Mouse (Mus musculus): ENCODE measurements around the gene Il13ra1. TPM values are rescaled to one million over a fixed set of nuclear protein-coding genes. Genes with fewer than 3 reads are reported as not detected.
A peak's percentile ranks its signal among the peaks of the same experiment; 100 is the strongest.

Gene Il13ra1
- 31.5 and 33.3 TPM in 2 replicates for polyA plus RNA-seq (2015; fragmentation: Nextera tagmentation; extraction: Ambion mirVana)

DNA sequence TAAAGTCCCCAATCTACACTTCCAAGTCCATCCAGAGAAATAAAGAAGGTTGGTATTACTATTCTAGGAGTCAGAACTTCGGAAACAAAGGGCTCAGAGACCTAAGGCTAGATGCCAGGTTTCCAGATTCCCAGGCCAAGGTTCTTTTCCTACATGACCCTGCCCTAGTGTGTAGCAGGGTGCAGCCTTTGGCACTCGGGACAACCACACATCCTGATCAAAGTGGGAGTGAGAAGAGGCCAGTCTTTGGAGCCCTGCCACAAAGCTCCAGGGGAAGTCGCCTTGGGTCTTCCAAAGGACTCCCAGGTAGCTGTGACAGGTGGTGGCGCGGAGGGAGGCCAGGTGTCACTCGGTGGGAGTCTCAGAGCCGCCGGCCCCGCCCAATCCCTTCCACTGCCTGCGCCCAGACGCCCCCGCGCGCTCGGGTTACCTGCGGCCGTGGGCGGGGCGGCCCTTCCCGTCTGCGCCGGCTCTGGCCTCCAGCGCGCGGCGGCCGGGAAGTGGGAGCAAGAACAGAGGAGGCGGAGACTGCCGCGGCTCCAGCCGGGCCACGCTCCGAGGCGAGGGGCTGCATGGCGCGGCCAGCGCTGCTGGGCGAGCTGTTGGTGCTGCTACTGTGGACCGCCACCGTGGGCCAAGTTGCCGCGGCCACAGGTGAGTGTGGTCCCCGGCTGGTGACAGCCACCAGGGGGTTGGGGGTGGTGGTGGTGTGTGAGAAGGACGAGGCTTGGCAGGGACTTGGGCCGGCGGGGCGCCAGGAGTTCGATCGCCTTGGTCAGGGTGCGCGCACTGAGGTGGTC is at the start of gene Il13ra1:
Gene Il13ra1, plus strand, starts transcription at position 489 of the 800 bp plus-strand sequence.
- H3K9ac ChIP-seq = peak within 1 kb of the TSS; percentile 53
- 17% methylated on average over 40 of the region's 51 CpGs for WGBS
- peak; percentile 88 for ATAC-seq (ENCODE audit: borderline replicate concordance, extremely low read depth, low FRiP score, low TSS enrichment)
- H3K27ac ChIP-seq = peak within 1 kb of the TSS; percentile 33; the same call in 1 of the 2 replicates
- H3K27me3 ChIP-seq = no peaks in the 10 kb centered on the region
- no peaks in the 10 kb centered on the region for H3K36me3 ChIP-seq
- H3K9me3 ChIP-seq = no peaks in the 10 kb centered on the region
- peak within 1 kb of the TSS; percentile 60 for H3K4me2 ChIP-seq
- H3K4me3 ChIP-seq = peak within 1 kb of the TSS; percentile 57
- no peaks in the 10 kb centered on the region for H3K4me1 ChIP-seq

DNA sequence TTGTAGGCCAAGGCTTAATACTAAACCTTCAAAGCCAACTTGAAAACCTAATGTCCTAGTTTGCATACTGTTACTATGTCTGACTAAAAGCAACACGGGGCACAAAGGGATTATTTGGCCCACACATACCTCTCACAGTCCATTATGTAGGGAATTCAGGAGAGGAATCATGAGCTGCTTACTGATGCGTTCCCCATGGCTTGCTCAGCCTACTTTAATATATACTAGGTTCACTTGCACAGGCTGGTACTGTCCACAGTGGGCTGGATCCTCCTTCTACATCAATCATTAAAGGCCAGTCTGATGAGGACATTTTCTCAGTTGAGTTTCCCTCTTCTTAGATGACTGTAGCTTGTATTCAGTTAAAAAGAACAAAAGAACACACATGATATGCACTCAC is 37.9 kb upstream of the Il13ra1 start:
- no peak for ATAC-seq (ENCODE audit: borderline replicate concordance, extremely low read depth, low FRiP score, low TSS enrichment)
- 67% methylated on average over 2 of the region's 2 CpGs for WGBS

DNA sequence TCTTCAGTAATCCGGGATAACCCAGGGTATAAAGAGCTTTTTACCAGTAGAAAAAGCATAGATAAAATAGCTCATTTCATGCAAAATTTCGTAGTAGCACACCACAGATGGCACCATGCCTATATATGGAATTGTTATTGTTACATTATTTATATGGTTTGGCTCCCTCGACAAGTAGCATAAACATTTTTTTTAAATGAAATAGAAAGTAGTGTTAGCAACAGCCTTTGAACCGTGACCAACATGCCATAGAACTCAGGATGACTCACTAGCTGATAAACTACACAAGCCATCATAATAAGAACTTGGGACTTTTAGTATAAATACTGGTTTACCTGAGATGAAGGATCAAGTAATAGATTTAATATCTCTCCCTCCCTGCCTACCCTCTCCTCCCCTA is 34.7 kb upstream of the Il13ra1 start:
- Histone ChIP-seq H3K27ac (no peak overlapping the region), H3K4me2 (no peak overlapping the region), H3K4me1 (no peaks in the 10 kb centered on the region), H3K9me3 (no peaks in the 10 kb centered on the region), H3K27me3 (no peaks in the 10 kb centered on the region), H3K36me3 (no peaks in the 10 kb centered on the region), H3K9ac (no peak overlapping the region), H3K4me3 (no peak overlapping the region)
- WGBS = 34% methylated on average over 4 of the region's 4 CpGs
- peak; percentile 57; the same call in 1 of the 2 replicates for ATAC-seq (ENCODE audit: borderline replicate concordance, extremely low read depth, low FRiP score, low TSS enrichment)

More for the DNA sequence above, 37.9 kb upstream of the Il13ra1 start:
- no peak overlapping the region for H3K27ac ChIP-seq
- no peaks in the 10 kb centered on the region for H3K27me3 ChIP-seq
- H3K9ac ChIP-seq = no peak overlapping the region
- H3K4me2 ChIP-seq = no peak overlapping the region
- H3K9me3 ChIP-seq = no peaks in the 10 kb centered on the region
- no peak overlapping the region for H3K4me3 ChIP-seq
- no peaks in the 10 kb centered on the region for H3K36me3 ChIP-seq
- H3K4me1 ChIP-seq = no peaks in the 10 kb centered on the region

DNA sequence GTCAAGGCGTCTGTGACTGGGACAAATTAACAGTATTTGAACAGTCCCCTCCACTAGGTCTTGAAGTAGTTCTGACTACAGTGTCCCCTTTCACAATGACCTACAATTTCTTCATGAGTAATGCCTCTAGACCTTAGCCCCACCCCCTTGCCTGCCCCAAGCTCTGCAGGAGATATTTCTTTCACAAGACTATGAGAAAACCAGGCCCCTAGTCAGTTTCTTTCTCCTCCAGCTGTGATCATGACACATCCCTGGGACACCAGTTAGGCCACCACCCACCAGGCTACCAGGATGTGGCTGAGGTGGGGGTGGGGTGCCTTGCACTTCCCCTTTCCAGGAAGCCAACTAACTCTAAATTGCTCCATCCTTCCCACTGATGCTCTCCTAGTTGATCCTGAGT is 29.0 kb upstream of the Il13ra1 start:
- Histone ChIP-seq H3K9ac (no peak overlapping the region), H3K27ac (no peak overlapping the region), H3K36me3 (no peaks in the 10 kb centered on the region), H3K27me3 (no peaks in the 10 kb centered on the region), H3K4me3 (no peak overlapping the region), H3K9me3 (no peaks in the 10 kb centered on the region), H3K4me1 (no peaks in the 10 kb centered on the region), H3K4me2 (no peak overlapping the region)
- no peak for ATAC-seq (ENCODE audit: borderline replicate concordance, extremely low read depth, low FRiP score, low TSS enrichment)
- 50% methylated on average over 1 of the region's 1 CpGs for WGBS

DNA sequence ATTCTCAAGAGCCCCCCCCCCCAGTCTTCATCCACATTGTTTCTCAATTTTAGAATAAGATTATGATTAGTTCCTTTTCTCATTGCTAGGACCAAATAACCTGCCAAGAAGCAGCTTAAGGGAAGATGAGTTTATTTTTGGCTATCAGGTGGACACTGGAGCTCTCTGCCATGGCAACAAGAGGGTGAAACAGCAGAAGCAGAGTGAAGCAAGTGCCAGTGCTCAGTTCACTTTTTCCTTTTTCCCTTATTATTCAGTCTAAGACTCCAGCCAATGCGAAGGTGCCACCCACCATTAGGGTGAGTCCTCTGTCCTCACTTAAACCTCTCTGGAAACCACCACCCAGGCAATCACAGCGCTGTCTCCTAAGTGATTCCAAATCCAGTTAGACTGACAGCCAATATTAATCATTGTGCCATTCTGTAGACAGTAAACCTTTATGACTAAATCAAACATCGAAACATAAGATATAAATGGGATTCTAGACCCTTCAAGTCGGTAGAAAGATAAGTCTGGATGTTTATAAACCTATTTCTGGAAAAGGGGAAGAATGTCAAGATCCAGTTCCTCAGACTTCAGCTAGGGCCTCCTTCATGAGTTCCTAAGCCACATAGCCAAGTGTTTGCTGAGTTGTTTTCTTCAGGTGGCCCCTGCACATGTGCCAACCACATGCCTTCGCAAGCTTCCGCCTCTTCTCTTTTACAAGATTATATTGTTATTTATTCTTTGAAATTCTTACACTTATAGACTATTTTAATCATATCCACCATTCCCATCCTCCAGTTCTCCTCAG is 23.2 kb upstream of the Il13ra1 start:
- H3K9ac ChIP-seq = no peak overlapping the region
- H3K4me1 ChIP-seq = no peaks in the 10 kb centered on the region
- no peak for ATAC-seq (ENCODE audit: borderline replicate concordance, extremely low read depth, low FRiP score, low TSS enrichment)
- 86% methylated on average over 6 of the region's 6 CpGs for WGBS
- no peak overlapping the region for H3K4me2 ChIP-seq
- no peaks in the 10 kb centered on the region for H3K27me3 ChIP-seq
- H3K27ac ChIP-seq = no peak overlapping the region
- H3K9me3 ChIP-seq = no peaks in the 10 kb centered on the region
- H3K36me3 ChIP-seq = no peaks in the 10 kb centered on the region
- H3K4me3 ChIP-seq = no peak overlapping the region

DNA sequence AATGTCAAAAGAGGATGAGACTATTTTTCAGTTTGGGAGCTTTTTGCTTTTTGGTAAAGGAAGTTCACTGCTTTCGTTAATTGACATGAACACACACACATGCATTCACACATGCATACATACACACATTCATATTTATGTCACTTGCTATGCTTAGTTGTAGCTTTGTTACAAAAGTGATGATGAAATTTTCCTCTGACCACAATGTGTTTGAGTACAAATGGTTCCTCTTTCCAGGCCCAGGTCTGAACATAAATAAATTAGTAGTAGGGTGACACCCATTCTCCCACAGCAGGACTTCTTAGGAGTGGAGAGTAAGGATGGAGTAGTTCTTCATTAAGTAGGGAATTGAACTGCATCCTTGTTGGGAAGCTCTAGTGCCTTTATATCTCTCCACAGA is 11.0 kb upstream of the Il13ra1 start:
- Histone ChIP-seq H3K9me3 (no peaks in the 10 kb centered on the region), H3K27me3 (no peaks in the 10 kb centered on the region), H3K36me3 (no peaks in the 10 kb centered on the region), H3K4me3 (no peak overlapping the region), H3K4me1 (peaks cover 3% of the 10 kb centered on the region; the same call in 1 of the 2 replicates), H3K27ac (no peak overlapping the region), H3K4me2 (no peak overlapping the region), H3K9ac (no peak overlapping the region)
- 87% methylated on average over 1 of the region's 1 CpGs for WGBS
- no peak for ATAC-seq (ENCODE audit: borderline replicate concordance, extremely low read depth, low FRiP score, low TSS enrichment)

DNA sequence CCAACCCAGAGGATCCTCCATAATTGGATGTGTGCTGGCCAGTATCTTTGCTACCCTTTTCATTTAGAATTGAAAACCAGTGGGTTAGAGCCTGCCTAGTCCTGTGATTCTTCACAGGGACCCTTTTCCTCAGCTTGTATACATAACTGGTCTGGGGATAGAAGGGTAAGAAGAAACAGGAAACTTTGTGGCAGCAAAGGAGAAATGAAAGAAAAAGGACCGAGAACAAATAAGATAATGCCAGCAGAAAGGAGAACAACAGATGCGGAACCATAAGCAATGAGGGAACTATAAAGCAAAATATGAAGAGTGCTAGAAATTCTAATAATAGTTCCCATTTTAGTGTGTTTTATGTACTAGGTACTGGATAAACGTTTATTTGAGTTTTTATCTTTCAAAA is 10.6 kb upstream of the Il13ra1 start:
- WGBS = 65% methylated on average over 3 of the region's 3 CpGs
- no peak overlapping the region for H3K9ac ChIP-seq
- no peak overlapping the region for H3K27ac ChIP-seq
- no peak overlapping the region for H3K4me2 ChIP-seq
- H3K4me1 ChIP-seq = peaks cover 3% of the 10 kb centered on the region; the same call in 1 of the 2 replicates
- no peak overlapping the region for H3K4me3 ChIP-seq
- no peaks in the 10 kb centered on the region for H3K9me3 ChIP-seq
- no peaks in the 10 kb centered on the region for H3K36me3 ChIP-seq
- ATAC-seq (ENCODE audit: borderline replicate concordance, extremely low read depth, low FRiP score, low TSS enrichment) = no peak
- no peaks in the 10 kb centered on the region for H3K27me3 ChIP-seq

DNA sequence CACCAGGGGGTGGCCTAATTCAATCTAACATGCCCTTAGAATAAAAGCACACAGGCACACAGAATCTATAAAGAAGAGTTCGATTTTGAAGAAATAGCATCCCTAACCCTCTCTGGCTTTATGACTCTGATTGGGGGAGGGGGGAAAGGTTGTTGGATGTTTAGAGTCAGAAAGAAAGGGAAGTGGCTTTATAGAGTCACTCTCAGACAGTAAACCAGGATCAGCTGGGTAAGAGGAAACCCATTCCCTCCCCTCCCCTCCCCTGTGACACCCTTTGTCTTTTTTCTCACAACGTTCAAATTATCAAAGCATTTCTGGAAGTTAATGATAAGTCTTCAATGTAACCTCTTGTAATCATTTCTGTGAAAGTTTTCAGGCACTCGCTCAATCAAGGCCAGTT is 3.3 kb upstream of the Il13ra1 start:
- no peaks in the 10 kb centered on the region for H3K27me3 ChIP-seq

DNA sequence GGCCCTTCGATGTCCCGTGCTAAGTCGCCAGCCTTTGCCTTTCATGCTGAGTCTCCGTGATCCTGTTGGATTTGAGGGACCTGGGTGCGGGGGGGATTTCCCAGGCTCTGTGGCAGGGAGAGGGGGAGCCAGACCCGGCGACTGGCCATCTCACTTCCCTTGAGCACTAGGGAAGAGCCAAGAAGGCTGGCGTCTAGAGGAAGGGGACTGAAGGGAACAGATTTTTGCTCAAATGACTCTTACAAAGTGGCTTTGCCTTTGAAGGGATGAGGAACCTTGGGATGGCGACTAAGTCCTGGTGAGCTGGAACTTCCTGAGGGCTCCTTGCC is 476 bp downstream of the Il13ra1 start:
- Histone ChIP-seq H3K27me3 (no peaks in the 10 kb centered on the region), H3K4me2 (peak overlapping the region; percentile 60), H3K4me1 (no peaks in the 10 kb centered on the region), H3K9me3 (no peaks in the 10 kb centered on the region), H3K9ac (peak overlapping the region; percentile 53), H3K4me3 (peak overlapping the region; percentile 57), H3K27ac (peak overlapping the region; percentile 33; the same call in 1 of the 2 replicates), H3K36me3 (no peaks in the 10 kb centered on the region)
- WGBS = 8% methylated on average over 9 of the region's 9 CpGs
- ATAC-seq (ENCODE audit: borderline replicate concordance, extremely low read depth, low FRiP score, low TSS enrichment) = no peak; the same call in 1 of the 2 replicates

More for the DNA sequence above, 3.3 kb upstream of the Il13ra1 start:
- H3K4me3 ChIP-seq = no peak overlapping the region
- WGBS = 44% methylated on average over 3 of the region's 3 CpGs
- ATAC-seq (ENCODE audit: borderline replicate concordance, extremely low read depth, low FRiP score, low TSS enrichment) = no peak
- H3K9ac ChIP-seq = no peak overlapping the region
- no peak overlapping the region for H3K27ac ChIP-seq
- peaks cover 3% of the 10 kb centered on the region; the same call in 1 of the 2 replicates for H3K4me1 ChIP-seq
- H3K36me3 ChIP-seq = no peaks in the 10 kb centered on the region
- H3K9me3 ChIP-seq = no peaks in the 10 kb centered on the region
- no peak overlapping the region for H3K4me2 ChIP-seq

DNA sequence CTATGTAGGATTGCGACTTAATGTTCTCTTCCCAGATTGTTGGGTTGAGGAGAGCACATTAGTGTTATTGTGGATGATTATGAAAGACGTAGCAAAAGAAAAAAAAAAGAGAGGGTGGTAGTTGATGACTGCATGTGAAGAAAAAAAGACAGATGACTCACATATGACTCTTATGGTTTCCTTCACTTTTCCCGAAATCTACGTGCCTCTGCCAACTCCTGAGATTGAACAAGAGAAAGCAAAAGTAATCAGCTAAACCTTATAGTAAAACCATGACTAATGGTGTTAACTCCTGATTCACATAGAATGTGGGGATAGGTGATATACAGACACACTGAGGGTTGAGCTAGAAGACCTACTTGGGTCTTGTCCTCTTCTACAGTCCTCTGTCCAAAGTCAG is 3.3 kb downstream of the Il13ra1 start:
- ATAC-seq (ENCODE audit: borderline replicate concordance, extremely low read depth, low FRiP score, low TSS enrichment) = no peak
- Histone ChIP-seq H3K9me3 (no peaks in the 10 kb centered on the region), H3K4me2 (no peak overlapping the region), H3K4me3 (no peak overlapping the region), H3K27me3 (no peaks in the 10 kb centered on the region), H3K27ac (no peak overlapping the region), H3K4me1 (no peaks in the 10 kb centered on the region), H3K36me3 (no peaks in the 10 kb centered on the region), H3K9ac (no peak overlapping the region)
- WGBS = 80% methylated on average over 4 of the region's 4 CpGs

DNA sequence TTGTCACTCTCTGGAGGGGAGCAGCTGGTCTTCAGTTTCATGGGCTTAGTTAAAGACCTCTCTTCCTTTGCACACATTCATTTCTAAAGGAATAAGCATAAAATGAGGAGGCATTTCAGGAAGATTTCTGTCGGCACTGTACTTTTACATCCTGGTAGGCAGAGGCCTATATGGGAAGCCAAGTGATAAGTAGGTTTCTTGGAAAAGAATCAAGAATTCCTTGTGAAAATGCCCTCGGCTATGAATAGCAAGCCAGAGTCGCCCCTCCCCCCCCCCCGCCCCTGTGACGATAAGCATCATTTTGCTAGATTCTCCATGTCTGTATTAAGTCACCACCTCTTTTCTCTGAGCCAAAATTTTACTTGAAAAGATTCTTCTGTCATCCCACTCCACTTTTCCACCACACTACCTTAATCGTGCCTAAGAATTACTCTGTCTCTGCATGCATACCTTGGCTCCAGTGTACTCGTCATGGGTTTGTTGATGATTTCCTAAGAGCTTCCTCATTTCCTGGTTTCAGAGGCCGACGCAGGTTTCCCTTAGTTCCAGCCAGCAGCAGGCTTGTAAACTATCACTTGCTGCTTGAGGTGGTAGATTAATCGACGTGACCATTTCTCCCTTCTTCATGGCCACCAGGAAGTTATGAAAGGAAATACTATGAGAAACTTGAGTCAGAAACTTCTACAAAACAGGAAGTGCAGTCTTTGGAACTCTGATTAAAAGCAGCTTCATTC is 17.3 kb downstream of the Il13ra1 start:
- Histone ChIP-seq H3K4me3 (no peak overlapping the region), H3K4me2 (no peak overlapping the region), H3K27ac (peak overlapping the region; percentile 19; the same call in 1 of the 2 replicates), H3K4me1 (no peaks in the 10 kb centered on the region), H3K36me3 (no peaks in the 10 kb centered on the region), H3K9me3 (no peaks in the 10 kb centered on the region), H3K9ac (no peak overlapping the region), H3K27me3 (no peaks in the 10 kb centered on the region)
- no peak for ATAC-seq (ENCODE audit: borderline replicate concordance, extremely low read depth, low FRiP score, low TSS enrichment)
- WGBS = 45% methylated on average over 11 of the region's 11 CpGs
